Mouse (Mus musculus): ENCODE data around the gene Nos1ap. TPM values are rescaled to one million over a fixed set of nuclear protein-coding genes. Genes with fewer than 3 reads are reported as not detected.

Gene Nos1ap
- polyA plus RNA-seq, 1 experiment from 2014 or later = 5.2 TPM

- H3K4me2 ChIP-seq = no peak overlapping the region
- H3K27ac ChIP-seq (replicated peaks) = no peak overlapping the region
- H3K4me1 ChIP-seq (replicated peaks) = 0 out of 2 replicates have a peak, but pooled peaks cover 3% of the 10 kb centered on the region
- no peak overlapping the region for H3K9ac ChIP-seq
- no peaks in the 10 kb centered on the region for H3K36me3 ChIP-seq (replicated peaks)
- no peaks in the 10 kb centered on the region for H3K27me3 ChIP-seq
- WGBS (ENCODE audit: insufficient replicate concordance) = 60% methylated on average over 5 of the region's 5 CpGs
- no peaks in the 10 kb centered on the region for H3K9me3 ChIP-seq (replicated peaks)
- H3K4me3 ChIP-seq (replicated peaks) = no peak overlapping the region
- ATAC-seq (ENCODE audit: insufficient read depth) = no peak
Observed at GRCm38 (mm10) chr1:170431312-170431711, 158.3 kb downstream of the Nos1ap start.

- Histone ChIP-seq H3K4me1 (replicated peaks) (0 out of 2 replicates have a peak, but pooled peaks cover 3% of the 10 kb centered on the region), H3K27me3 (no peaks in the 10 kb centered on the region), H3K9me3 (replicated peaks) (no peaks in the 10 kb centered on the region), H3K9ac (no peak overlapping the region), H3K27ac (replicated peaks) (no peak overlapping the region), H3K4me3 (replicated peaks) (no peak overlapping the region), H3K36me3 (replicated peaks) (no peaks in the 10 kb centered on the region), H3K4me2 (no peak overlapping the region)
- ATAC-seq (ENCODE audit: insufficient read depth) = no peak
- 70% methylated on average over 7 of the region's 7 CpGs for WGBS (ENCODE audit: insufficient replicate concordance)
Observed at GRCm38 (mm10) chr1:170430660-170431059, 159.0 kb downstream of the Nos1ap start.

DNA sequence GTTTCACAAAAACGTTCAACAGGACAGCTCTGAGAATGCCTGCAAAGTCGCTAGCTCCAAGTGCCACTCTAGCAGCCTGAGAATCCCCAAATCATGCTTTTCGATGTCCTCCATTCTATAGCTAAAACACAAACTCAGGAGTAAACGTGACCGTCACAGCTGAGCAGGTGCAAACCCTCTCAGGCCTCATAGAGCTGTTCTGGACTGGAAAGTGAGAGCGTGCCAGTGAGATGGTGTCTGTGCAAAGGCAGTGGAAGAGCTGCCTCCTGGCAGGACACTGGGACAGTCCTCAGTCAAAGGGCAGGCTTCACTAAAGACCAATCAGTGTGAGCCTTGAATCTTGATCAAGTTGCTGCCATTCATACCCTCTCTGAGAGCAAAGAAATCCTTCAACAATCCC lies 160.0 kb downstream of the Nos1ap start:
- no peaks in the 10 kb centered on the region for H3K36me3 ChIP-seq (replicated peaks)
- WGBS (ENCODE audit: insufficient replicate concordance) = 59% methylated on average over 6 of the region's 6 CpGs

DNA sequence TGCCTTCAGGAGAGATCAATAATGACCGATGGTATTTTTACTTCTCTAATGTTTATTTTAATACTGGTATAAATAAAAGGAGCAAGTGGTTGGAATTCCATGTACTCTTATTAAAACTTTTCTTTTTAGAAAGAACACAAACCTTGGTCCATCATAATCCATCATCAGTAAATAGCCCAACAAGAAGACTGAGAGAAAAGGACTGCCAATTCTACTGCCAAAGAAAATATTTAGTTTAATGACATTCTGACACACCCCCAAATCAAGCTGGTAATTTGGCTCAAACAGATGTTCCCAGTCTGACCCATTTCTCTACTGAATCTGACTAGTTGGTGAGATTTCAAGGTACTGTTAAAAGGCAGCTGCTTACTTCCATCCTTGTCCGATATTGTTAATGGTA lies 161.5 kb downstream of the Nos1ap start:
- H3K9me3 ChIP-seq (replicated peaks) = no peaks in the 10 kb centered on the region
- no peak overlapping the region for H3K27ac ChIP-seq (replicated peaks)
- 66% methylated on average over 2 of the region's 2 CpGs for WGBS (ENCODE audit: insufficient replicate concordance)
- no peaks in the 10 kb centered on the region for H3K36me3 ChIP-seq (replicated peaks)
- 0 out of 2 replicates have a peak, but pooled peaks cover 3% of the 10 kb centered on the region for H3K4me1 ChIP-seq (replicated peaks)
- H3K4me3 ChIP-seq (replicated peaks) = no peak overlapping the region
- no peak overlapping the region for H3K4me2 ChIP-seq
- H3K27me3 ChIP-seq = no peaks in the 10 kb centered on the region
- no peak for ATAC-seq (ENCODE audit: insufficient read depth)
- no peak overlapping the region for H3K9ac ChIP-seq

More for the DNA sequence above, 160.0 kb downstream of the Nos1ap start:
- Histone ChIP-seq H3K4me2 (no peak overlapping the region), H3K9me3 (replicated peaks) (no peaks in the 10 kb centered on the region), H3K4me3 (replicated peaks) (no peak overlapping the region), H3K9ac (no peak overlapping the region), H3K4me1 (replicated peaks) (0 out of 2 replicates have a peak, but pooled peaks cover 3% of the 10 kb centered on the region), H3K27me3 (no peaks in the 10 kb centered on the region), H3K27ac (replicated peaks) (no peak overlapping the region)
- no peak for ATAC-seq (ENCODE audit: insufficient read depth)

- no peak overlapping the region for H3K4me3 ChIP-seq (replicated peaks)
- ATAC-seq (ENCODE audit: insufficient read depth) = no peak
- H3K36me3 ChIP-seq (replicated peaks) = no peaks in the 10 kb centered on the region
- H3K27ac ChIP-seq (replicated peaks) = no peak overlapping the region
- H3K9ac ChIP-seq = no peak overlapping the region
- 66% methylated on average over 10 of the region's 10 CpGs for WGBS (ENCODE audit: insufficient replicate concordance)
- no peaks in the 10 kb centered on the region for H3K9me3 ChIP-seq (replicated peaks)
- H3K4me2 ChIP-seq = no peak overlapping the region
- peaks cover 4% of the 10 kb centered on the region; the same call in 1 of the 2 replicates for H3K4me1 ChIP-seq (replicated peaks)
- no peaks in the 10 kb centered on the region for H3K27me3 ChIP-seq
Observed at GRCm38 (mm10) chr1:170424258-170424889, 165.3 kb downstream of the Nos1ap start.

DNA sequence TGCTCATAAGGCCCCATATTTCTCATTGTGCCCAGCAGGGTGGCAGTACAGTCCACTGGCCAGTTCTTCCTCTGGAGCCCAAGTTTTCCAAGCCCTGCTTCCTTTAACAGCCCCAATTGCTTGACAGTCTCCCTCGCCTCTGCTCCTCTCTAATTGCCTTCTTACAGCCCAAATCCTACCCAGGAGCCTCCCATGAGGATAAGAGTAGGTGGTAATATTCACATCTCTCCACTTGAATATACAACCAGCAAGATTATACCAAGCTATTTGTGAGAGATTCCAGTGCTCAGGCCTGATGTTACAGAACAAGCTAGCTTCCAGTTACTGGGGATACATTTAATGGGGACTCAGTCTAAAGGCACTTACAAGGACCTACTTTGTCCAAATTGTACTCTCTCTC lies 166.6 kb downstream of the Nos1ap start:
- H3K36me3 ChIP-seq (replicated peaks) = no peaks in the 10 kb centered on the region
- H3K4me2 ChIP-seq = no peak overlapping the region
- no peak overlapping the region for H3K27ac ChIP-seq (replicated peaks)

DNA sequence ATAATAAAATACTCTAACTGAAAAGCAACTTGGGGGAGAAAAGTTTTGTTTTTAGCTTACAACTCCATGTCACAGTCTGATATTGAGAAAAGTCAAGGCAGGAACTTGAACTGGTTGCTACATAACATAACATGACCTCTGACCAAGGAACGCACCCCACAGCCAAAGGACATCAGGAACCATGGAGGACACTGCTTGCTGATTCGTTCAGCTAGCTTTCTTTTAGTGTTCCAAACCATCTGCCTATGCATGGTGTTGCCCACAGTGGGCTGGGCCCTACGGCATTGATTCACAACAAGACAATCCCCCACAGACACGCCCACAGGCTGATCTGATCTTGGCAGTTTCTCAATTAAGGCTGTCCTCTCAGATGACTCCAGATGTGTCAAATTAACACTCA lies 167.5 kb downstream of the Nos1ap start:
- WGBS (ENCODE audit: insufficient replicate concordance) = 53% methylated on average over 4 of the region's 4 CpGs
- H3K9ac ChIP-seq = no peak overlapping the region
- H3K27ac ChIP-seq (replicated peaks) = no peak overlapping the region
- no peak overlapping the region for H3K4me3 ChIP-seq (replicated peaks)
- peaks cover 4% of the 10 kb centered on the region; the same call in 1 of the 2 replicates for H3K4me1 ChIP-seq (replicated peaks)
- H3K27me3 ChIP-seq = no peaks in the 10 kb centered on the region
- ATAC-seq (ENCODE audit: insufficient read depth) = no peak
- no peaks in the 10 kb centered on the region for H3K9me3 ChIP-seq (replicated peaks)
- no peaks in the 10 kb centered on the region for H3K36me3 ChIP-seq (replicated peaks)
- H3K4me2 ChIP-seq = no peak overlapping the region

More for the DNA sequence above, 166.6 kb downstream of the Nos1ap start:
- peaks cover 4% of the 10 kb centered on the region; the same call in 1 of the 2 replicates for H3K4me1 ChIP-seq (replicated peaks)
- H3K27me3 ChIP-seq = no peaks in the 10 kb centered on the region
- no peak overlapping the region for H3K4me3 ChIP-seq (replicated peaks)
- ATAC-seq (ENCODE audit: insufficient read depth) = no peak
- H3K9me3 ChIP-seq (replicated peaks) = no peaks in the 10 kb centered on the region
- 68% methylated on average over 1 of the region's 1 CpGs for WGBS (ENCODE audit: insufficient replicate concordance)
- H3K9ac ChIP-seq = no peak overlapping the region

GRCm38 (mm10) chr1:170419961-170420360 lies 169.7 kb downstream of the Nos1ap start:
- Histone ChIP-seq H3K4me3 (replicated peaks) (no peak overlapping the region), H3K4me1 (replicated peaks) (peaks cover 4% of the 10 kb centered on the region; the same call in 1 of the 2 replicates), H3K4me2 (no peak overlapping the region), H3K27ac (replicated peaks) (no peak overlapping the region), H3K36me3 (replicated peaks) (no peaks in the 10 kb centered on the region), H3K27me3 (no peaks in the 10 kb centered on the region), H3K9ac (no peak overlapping the region), H3K9me3 (replicated peaks) (no peaks in the 10 kb centered on the region)
- WGBS (ENCODE audit: insufficient replicate concordance) = 60% methylated on average over 3 of the region's 3 CpGs
- ATAC-seq (ENCODE audit: insufficient read depth) = no peak

GRCm38 (mm10) chr1:170418131-170418530 lies 171.5 kb downstream of the Nos1ap start:
- Histone ChIP-seq H3K36me3 (replicated peaks) (no peaks in the 10 kb centered on the region), H3K27me3 (no peaks in the 10 kb centered on the region), H3K4me1 (replicated peaks) (peaks cover 4% of the 10 kb centered on the region; the same call in 1 of the 2 replicates), H3K27ac (replicated peaks) (no peak overlapping the region), H3K9me3 (replicated peaks) (no peaks in the 10 kb centered on the region), H3K4me3 (replicated peaks) (no peak overlapping the region), H3K9ac (no peak overlapping the region), H3K4me2 (no peak overlapping the region)
- WGBS (ENCODE audit: insufficient replicate concordance) = 50% methylated on average over 1 of the region's 1 CpGs
- ATAC-seq (ENCODE audit: insufficient read depth) = no peak

GRCm38 (mm10) chr1:170416967-170417366 lies 172.7 kb downstream of the Nos1ap start:
- no peaks in the 10 kb centered on the region for H3K4me1 ChIP-seq (replicated peaks)
- no peaks in the 10 kb centered on the region for H3K36me3 ChIP-seq (replicated peaks)
- H3K4me3 ChIP-seq (replicated peaks) = no peak overlapping the region
- WGBS (ENCODE audit: insufficient replicate concordance) = 55% methylated on average over 2 of the region's 2 CpGs
- H3K9ac ChIP-seq = no peak overlapping the region
- H3K4me2 ChIP-seq = no peak overlapping the region
- no peaks in the 10 kb centered on the region for H3K9me3 ChIP-seq (replicated peaks)
- no peak overlapping the region for H3K27ac ChIP-seq (replicated peaks)
- no peak for ATAC-seq (ENCODE audit: insufficient read depth)
- no peaks in the 10 kb centered on the region for H3K27me3 ChIP-seq

GRCm38 (mm10) chr1:170416206-170416605 lies 173.5 kb downstream of the Nos1ap start:
- Histone ChIP-seq H3K36me3 (replicated peaks) (no peaks in the 10 kb centered on the region), H3K9me3 (replicated peaks) (no peaks in the 10 kb centered on the region), H3K4me3 (replicated peaks) (no peak overlapping the region), H3K9ac (no peak overlapping the region), H3K4me2 (no peak overlapping the region), H3K27me3 (no peaks in the 10 kb centered on the region), H3K4me1 (replicated peaks) (no peaks in the 10 kb centered on the region), H3K27ac (replicated peaks) (no peak overlapping the region)
- WGBS (ENCODE audit: insufficient replicate concordance) = 63% methylated on average over 6 of the region's 6 CpGs
- no peak for ATAC-seq (ENCODE audit: insufficient read depth)

- no peaks in the 10 kb centered on the region for H3K4me1 ChIP-seq (replicated peaks)
- no peak overlapping the region for H3K9ac ChIP-seq
- no peaks in the 10 kb centered on the region for H3K9me3 ChIP-seq (replicated peaks)
- no peaks in the 10 kb centered on the region for H3K36me3 ChIP-seq (replicated peaks)
- H3K4me2 ChIP-seq = no peak overlapping the region
- ATAC-seq (ENCODE audit: insufficient read depth) = no peak
- 51% methylated on average over 3 of the region's 3 CpGs for WGBS (ENCODE audit: insufficient replicate concordance)
- H3K27me3 ChIP-seq = no peaks in the 10 kb centered on the region
- no peak overlapping the region for H3K27ac ChIP-seq (replicated peaks)
- no peak overlapping the region for H3K4me3 ChIP-seq (replicated peaks)
Observed at GRCm38 (mm10) chr1:170415395-170415794, 174.3 kb downstream of the Nos1ap start.
